Mouse (Mus musculus): Measurements from ENCODE around the gene Jmjd4. TPM values are rescaled to one million over a fixed set of nuclear protein-coding genes. Genes with fewer than 3 reads are reported as not detected.

Jmjd4 gene
- polyA plus RNA-seq, 1 experiment from 2014 or later: 12.6 TPM

- WGBS: 68% methylated on average over 6 of the region's 6 CpGs
- ATAC-seq (ENCODE audit: insufficient number of reproducible peaks, insufficient read depth, low FRiP score, low read depth): no peak
These were observed 27.4 kb downstream of the Jmjd4 start for GRCm38 (mm10) chr11:59477240-59477639.

GRCm38 (mm10) chr11:59483212-59483611 is 33.4 kb downstream of the Jmjd4 start:
- H3K9ac ChIP-seq (replicated peaks; ENCODE audit: low read depth, low read length): no peak overlapping the region
- ATAC-seq (ENCODE audit: insufficient number of reproducible peaks, insufficient read depth, low FRiP score, low read depth): no peak
- no peaks in the 10 kb centered on the region for H3K27me3 ChIP-seq (ENCODE audit: control insufficient read depth, insufficient read depth, low read length)
- H3K27ac ChIP-seq (ENCODE audit: low read length): no peak overlapping the region
- 6% methylated on average over 2 of the region's 2 CpGs for WGBS
- no peaks in the 10 kb centered on the region for H3K9me3 ChIP-seq (ENCODE audit: control insufficient read depth, low read depth, low read length)
- no peak overlapping the region for H3K4me3 ChIP-seq (ENCODE audit: low read depth, low read length)
- H3K4me2 ChIP-seq (replicated peaks; ENCODE audit: low read depth, low read length): no peak overlapping the region
- H3K4me1 ChIP-seq (ENCODE audit: control insufficient read depth, insufficient read depth, low read length): no peaks in the 10 kb centered on the region
- H3K36me3 ChIP-seq (ENCODE audit: control insufficient read depth, insufficient read depth, low read length): peaks cover 25% of the 10 kb centered on the region

More at GRCm38 (mm10) chr11:59477240-59477639, 27.4 kb downstream of the Jmjd4 start:
- H3K9me3 ChIP-seq (ENCODE audit: control insufficient read depth, low read depth, low read length): no peaks in the 10 kb centered on the region
- H3K4me2 ChIP-seq (replicated peaks; ENCODE audit: low read depth, low read length): no peak overlapping the region
- no peaks in the 10 kb centered on the region for H3K36me3 ChIP-seq (ENCODE audit: control insufficient read depth, insufficient read depth, low read length)
- no peak overlapping the region for H3K9ac ChIP-seq (replicated peaks; ENCODE audit: low read depth, low read length)
- no peak overlapping the region for H3K4me3 ChIP-seq (ENCODE audit: low read depth, low read length)
- no peaks in the 10 kb centered on the region for H3K27me3 ChIP-seq (ENCODE audit: control insufficient read depth, insufficient read depth, low read length)
- no peaks in the 10 kb centered on the region for H3K4me1 ChIP-seq (ENCODE audit: control insufficient read depth, insufficient read depth, low read length)
- no peak overlapping the region for H3K27ac ChIP-seq (ENCODE audit: low read length)

GRCm38 (mm10) chr11:59485641-59486040 is 35.8 kb downstream of the Jmjd4 start:
- Histone ChIP-seq H3K4me3 (ENCODE audit: low read depth, low read length) (no peak overlapping the region), H3K4me1 (ENCODE audit: control insufficient read depth, insufficient read depth, low read length) (no peaks in the 10 kb centered on the region), H3K27ac (ENCODE audit: low read length) (no peak overlapping the region), H3K4me2 (replicated peaks; ENCODE audit: low read depth, low read length) (no peak overlapping the region), H3K36me3 (ENCODE audit: control insufficient read depth, insufficient read depth, low read length) (peaks cover 36% of the 10 kb centered on the region), H3K27me3 (ENCODE audit: control insufficient read depth, insufficient read depth, low read length) (no peaks in the 10 kb centered on the region), H3K9ac (replicated peaks; ENCODE audit: low read depth, low read length) (no peak overlapping the region), H3K9me3 (ENCODE audit: control insufficient read depth, low read depth, low read length) (no peaks in the 10 kb centered on the region)
- 67% methylated on average over 2 of the region's 2 CpGs for WGBS
- no peak for ATAC-seq (ENCODE audit: insufficient number of reproducible peaks, insufficient read depth, low FRiP score, low read depth)

GRCm38 (mm10) chr11:59486222-59486621 is 36.4 kb downstream of the Jmjd4 start:
- H3K4me3 ChIP-seq (ENCODE audit: low read depth, low read length): no peak overlapping the region
- H3K4me2 ChIP-seq (replicated peaks; ENCODE audit: low read depth, low read length): no peak overlapping the region
- ATAC-seq (ENCODE audit: insufficient number of reproducible peaks, insufficient read depth, low FRiP score, low read depth): no peak
- WGBS: 80% methylated on average over 8 of the region's 8 CpGs
- H3K4me1 ChIP-seq (ENCODE audit: control insufficient read depth, insufficient read depth, low read length): no peaks in the 10 kb centered on the region
- H3K9me3 ChIP-seq (ENCODE audit: control insufficient read depth, low read depth, low read length): no peaks in the 10 kb centered on the region
- peaks cover 41% of the 10 kb centered on the region for H3K36me3 ChIP-seq (ENCODE audit: control insufficient read depth, insufficient read depth, low read length)
- no peaks in the 10 kb centered on the region for H3K27me3 ChIP-seq (ENCODE audit: control insufficient read depth, insufficient read depth, low read length)
- no peak overlapping the region for H3K9ac ChIP-seq (replicated peaks; ENCODE audit: low read depth, low read length)
- H3K27ac ChIP-seq (ENCODE audit: low read length): no peak overlapping the region

- H3K4me3 ChIP-seq (ENCODE audit: low read depth, low read length): no peak overlapping the region
- no peak overlapping the region for H3K4me2 ChIP-seq (replicated peaks; ENCODE audit: low read depth, low read length)
- H3K27me3 ChIP-seq (ENCODE audit: control insufficient read depth, insufficient read depth, low read length): no peaks in the 10 kb centered on the region
- WGBS: 83% methylated on average over 6 of the region's 6 CpGs
- H3K36me3 ChIP-seq (ENCODE audit: control insufficient read depth, insufficient read depth, low read length): peaks cover 85% of the 10 kb centered on the region
- H3K27ac ChIP-seq (ENCODE audit: low read length): no peak overlapping the region
- no peak overlapping the region for H3K9ac ChIP-seq (replicated peaks; ENCODE audit: low read depth, low read length)
- no peak for ATAC-seq (ENCODE audit: insufficient number of reproducible peaks, insufficient read depth, low FRiP score, low read depth)
- H3K4me1 ChIP-seq (ENCODE audit: control insufficient read depth, insufficient read depth, low read length): no peaks in the 10 kb centered on the region
- no peaks in the 10 kb centered on the region for H3K9me3 ChIP-seq (ENCODE audit: control insufficient read depth, low read depth, low read length)
These were observed 46.9 kb downstream of the Jmjd4 start for GRCm38 (mm10) chr11:59496672-59497310.

- Histone ChIP-seq H3K36me3 (ENCODE audit: control insufficient read depth, insufficient read depth, low read length) (peaks cover 87% of the 10 kb centered on the region), H3K4me1 (ENCODE audit: control insufficient read depth, insufficient read depth, low read length) (no peaks in the 10 kb centered on the region), H3K27ac (ENCODE audit: low read length) (no peak overlapping the region), H3K4me3 (ENCODE audit: low read depth, low read length) (no peak overlapping the region), H3K27me3 (ENCODE audit: control insufficient read depth, insufficient read depth, low read length) (no peaks in the 10 kb centered on the region), H3K9ac (replicated peaks; ENCODE audit: low read depth, low read length) (no peak overlapping the region), H3K4me2 (replicated peaks; ENCODE audit: low read depth, low read length) (no peak overlapping the region), H3K9me3 (ENCODE audit: control insufficient read depth, low read depth, low read length) (no peaks in the 10 kb centered on the region)
- ATAC-seq (ENCODE audit: insufficient number of reproducible peaks, insufficient read depth, low FRiP score, low read depth): no peak
- WGBS: 90% methylated on average over 7 of the region's 7 CpGs
These were observed 47.9 kb downstream of the Jmjd4 start for GRCm38 (mm10) chr11:59497747-59498146.

GRCm38 (mm10) chr11:59501978-59502700 is 52.3 kb downstream of the Jmjd4 start:
- Histone ChIP-seq H3K36me3 (ENCODE audit: control insufficient read depth, insufficient read depth, low read length) (peaks cover 66% of the 10 kb centered on the region), H3K4me1 (ENCODE audit: control insufficient read depth, insufficient read depth, low read length) (peaks cover 5% of the 10 kb centered on the region; the same call in 1 of the 2 replicates), H3K9me3 (ENCODE audit: control insufficient read depth, low read depth, low read length) (no peaks in the 10 kb centered on the region), H3K4me2 (replicated peaks; ENCODE audit: low read depth, low read length) (no peak overlapping the region), H3K27ac (ENCODE audit: low read length) (no peak overlapping the region), H3K27me3 (ENCODE audit: control insufficient read depth, insufficient read depth, low read length) (no peaks in the 10 kb centered on the region), H3K9ac (replicated peaks; ENCODE audit: low read depth, low read length) (no peak overlapping the region), H3K4me3 (ENCODE audit: low read depth, low read length) (no peak overlapping the region)
- 90% methylated on average over 5 of the region's 5 CpGs for WGBS
- no peak for ATAC-seq (ENCODE audit: insufficient number of reproducible peaks, insufficient read depth, low FRiP score, low read depth)

- Histone ChIP-seq H3K9me3 (ENCODE audit: control insufficient read depth, low read depth, low read length) (no peaks in the 10 kb centered on the region), H3K36me3 (ENCODE audit: control insufficient read depth, insufficient read depth, low read length) (peaks cover 40% of the 10 kb centered on the region), H3K9ac (replicated peaks; ENCODE audit: low read depth, low read length) (peak overlapping the region; percentile 94), H3K27ac (ENCODE audit: low read length) (peak overlapping the region; percentile 96), H3K27me3 (ENCODE audit: control insufficient read depth, insufficient read depth, low read length) (no peaks in the 10 kb centered on the region), H3K4me2 (replicated peaks; ENCODE audit: low read depth, low read length) (peak overlapping the region; percentile 72), H3K4me3 (ENCODE audit: low read depth, low read length) (peak overlapping the region; percentile 89), H3K4me1 (ENCODE audit: control insufficient read depth, insufficient read depth, low read length) (peaks cover 7% of the 10 kb centered on the region; the same call in 1 of the 2 replicates)
- WGBS: 0% methylated on average over 21 of the region's 21 CpGs
- ATAC-seq (ENCODE audit: insufficient number of reproducible peaks, insufficient read depth, low FRiP score, low read depth): peak; percentile 48
These were observed 55.5 kb downstream of the Jmjd4 start for GRCm38 (mm10) chr11:59505351-59505838.

Data from stomach, embryonic 14.5 days (tissue).